ENCODE assay signal across 8 mouse cellular contexts in the genomic region with DNA sequence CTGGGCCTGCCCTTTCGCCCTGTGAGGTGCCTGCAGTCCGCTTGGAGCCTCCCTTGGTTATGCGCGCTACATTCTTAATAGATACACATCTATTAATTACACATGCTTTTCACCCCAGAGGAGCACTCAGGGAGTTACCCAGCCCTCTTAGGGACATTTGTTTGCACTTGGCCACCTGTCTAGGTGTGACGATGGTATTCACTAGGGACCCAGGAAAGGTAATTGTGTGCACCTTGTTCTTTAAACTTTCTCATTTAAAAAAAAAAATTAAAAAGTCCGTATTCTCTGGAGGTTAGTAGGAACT. TPM values are rescaled to one million over a fixed set of nuclear protein-coding genes. Genes with fewer than 3 reads are reported as not detected.
A peak's percentile ranks its signal among the peaks of the same experiment; 100 is the strongest.
DNase-seq lines count a peak whose midpoint lies in the region; ATAC-seq and TF ChIP-seq lines count a peak whose summit lies in the region.

No protein-coding gene starts in this region.

- peak overlapping the region; percentile 89 for H3K4me3 ChIP-seq in heart, embryonic 13.5 days
- H3K4me3 ChIP-seq in G1E (ENCODE audit: low read depth, low read length): peak overlapping the region; percentile 40; the same call in 1 of the 2 replicates
- H3K4me3 ChIP-seq in forebrain, embryonic 13.5 days: peak overlapping the region; percentile 81
- peak overlapping the region; percentile 64 for H3K4me3 ChIP-seq in liver, embryonic 13.5 days (replicated peaks)

- peak overlapping the region; percentile 93 for H3K9ac ChIP-seq in heart, embryonic 13.5 days
- peak overlapping the region; percentile 85 for H3K9ac ChIP-seq in forebrain, embryonic 13.5 days
- H3K9ac ChIP-seq in liver, embryonic 13.5 days: peak overlapping the region; percentile 44; the same call in 1 of the 2 replicates

- peak overlapping the region; percentile 89 for H3K4me2 ChIP-seq in heart, embryonic 13.5 days
- H3K4me2 ChIP-seq in forebrain, embryonic 13.5 days: peak overlapping the region; percentile 84
- peak overlapping the region; percentile 76 for H3K4me2 ChIP-seq in liver, embryonic 13.5 days

- TF ChIP-seq CTCF in G1E (IDR thresholded peaks at IDR 0.05; ENCODE audit: low read depth, low read length): no peak

- H3K27ac ChIP-seq in heart, embryonic 13.5 days (replicated peaks): peak overlapping the region; percentile 73
- peak overlapping the region; percentile 78 for H3K27ac ChIP-seq in forebrain, embryonic 13.5 days
- no peak overlapping the region for H3K27ac ChIP-seq in liver, embryonic 13.5 days

- H3K27me3 ChIP-seq in heart, embryonic 13.5 days (replicated peaks): no peaks in the 10 kb centered on the region; the same call in 1 of the 2 replicates
- H3K27me3 ChIP-seq in G1E (ENCODE audit: insufficient read depth, low read length): no peaks in the 10 kb centered on the region
- H3K27me3 ChIP-seq in forebrain, embryonic 13.5 days: peaks cover 5% of the 10 kb centered on the region; the same call in 1 of the 2 replicates
- peaks cover 60% of the 10 kb centered on the region for H3K27me3 ChIP-seq in liver, embryonic 13.5 days

- WGBS in heart, embryonic 13.5 days: 5% methylated on average over 6 of the region's 6 CpGs
- 4% methylated on average over 6 of the region's 6 CpGs for WGBS in forebrain, embryonic 13.5 days
- 7% methylated on average over 6 of the region's 6 CpGs for WGBS in liver, embryonic 13.5 days (ENCODE audit: insufficient replicate concordance)

- no peaks in the 10 kb centered on the region for H3K36me3 ChIP-seq in heart, embryonic 13.5 days
- H3K36me3 ChIP-seq in G1E (replicated peaks): no peaks in the 10 kb centered on the region
- no peaks in the 10 kb centered on the region for H3K36me3 ChIP-seq in forebrain, embryonic 13.5 days (ENCODE audit: poor library complexity, severe bottlenecking)
- H3K36me3 ChIP-seq in liver, embryonic 13.5 days: no peaks in the 10 kb centered on the region

- DNase-seq in heart, postnatal 14 days: no peak
- DNase-seq in G1E (ENCODE audit: low spot score): no peak
- DNase-seq in liver, embryonic 13.5 days: no peak
- no peak for DNase-seq in urinary bladder, postnatal 36 days (ENCODE audit: low spot score in 2 of 2)
- no peak for DNase-seq in spleen, adult 12 weeks (ENCODE audit: low spot score)

- no peak for ATAC-seq in heart, embryonic 13.5 days (ENCODE audit: extremely low read depth, insufficient number of reproducible peaks, low FRiP score, low TSS enrichment)
- ATAC-seq in G1E (ENCODE audit: extremely low read depth, insufficient number of reproducible peaks, low FRiP score, poor library complexity, severe bottlenecking): no peak
- ATAC-seq in forebrain, embryonic 13.5 days: no peak; the same call in 1 of the 2 replicates
- ATAC-seq in liver, embryonic 13.5 days (ENCODE audit: low read depth): no peak
- ATAC-seq in granulocyte monocyte progenitor cell, adult 5-6 weeks (replicated peaks; ENCODE audit: poor library complexity, severe bottlenecking): no peak

- peaks cover 35% of the 10 kb centered on the region for H3K4me1 ChIP-seq in heart, embryonic 13.5 days
- H3K4me1 ChIP-seq in G1E (ENCODE audit: insufficient read depth, low read depth, low read length): no peaks in the 10 kb centered on the region
- H3K4me1 ChIP-seq in forebrain, embryonic 13.5 days: peaks cover 22% of the 10 kb centered on the region
- H3K4me1 ChIP-seq in liver, embryonic 13.5 days (replicated peaks): no peaks in the 10 kb centered on the region

- no peaks in the 10 kb centered on the region for H3K9me3 ChIP-seq in heart, embryonic 13.5 days
- peaks cover 22% of the 10 kb centered on the region for H3K9me3 ChIP-seq in G1E (replicated peaks)
- H3K9me3 ChIP-seq in forebrain, embryonic 13.5 days (replicated peaks): no peaks in the 10 kb centered on the region
- no peaks in the 10 kb centered on the region for H3K9me3 ChIP-seq in liver, embryonic 13.5 days (replicated peaks)

- intact Hi-C loops in heart, postnatal 14 days (cut with DNase I): loop anchor here (5.0 kb wide), 1 partner anchor 73 kb away; no protein-coding TSS in a partner anchor

RNA-seq across cellular contexts. Expression of a gene that starts 0.4 kb away (rescaled TPM):
- 11.5 and 12.9 TPM in 2 replicates for polyA plus RNA-seq in heart, embryonic 13.5 days (2015; fragmentation: Nextera tagmentation; extraction: Ambion mirVana)
- total RNA-seq in heart, postnatal 14 days (2021): 1 to 10 TPM; 5.0 TPM
- total RNA-seq in G1E (2014; fragmentation: Nextera tagmentation) (not detected in 2 replicates), G1E (2017) (not detected in 2 replicates)
- polyA plus RNA-seq in G1E (2012): not detected in 2 replicates
- polyA plus RNA-seq in forebrain, embryonic 13.5 days (2015; fragmentation: Nextera tagmentation; extraction: Ambion mirVana): 16.0 and 16.2 TPM in 2 replicates
- polyA plus RNA-seq in liver, embryonic 13.5 days (2015; fragmentation: Nextera tagmentation; extraction: Ambion mirVana): 1.4 and 1.7 TPM in 2 replicates
- 0.17 TPM in 1 of 2 replicates, not detected in the other for total RNA-seq in granulocyte monocyte progenitor cell, adult 5-6 weeks (2014; fragmentation: Nextera tagmentation)
- not detected in 2 replicates for total RNA-seq in granulocyte monocyte progenitor cell, adult 5-6 weeks (2017)
